Mouse (Mus musculus): ENCODE data around the gene Washc3.

- TF ChIP-seq CTCF (IDR thresholded peaks at IDR 0.05; ENCODE audit: borderline replicate concordance, insufficient read depth, low read depth, low read length) (no peak), POLR2A (IDR thresholded peaks at IDR 0.05; ENCODE audit: borderline replicate concordance, insufficient read depth, low read length) (no peak)
Measured at GRCm38 (mm10) chr10:88228521-88229017, 27.7 kb downstream of the Washc3 start.

Measured in cerebellum, adult 2 months (tissue).